Mouse (Mus musculus) megakaryocyte-erythroid progenitor cell, adult 5 weeks (primary cell): ENCODE data around the gene Cd40lg. TPM values are rescaled to one million over a fixed set of nuclear protein-coding genes. Genes with fewer than 3 reads are reported as not detected.

ENCODE experiments used
- polyA plus RNA-seq: library from polyadenylated mRNA; stranded (reverse); fragments of >175 nt; gene quantifications from 2 replicates; pipeline ENCODE4 v1.2.3, GENCODE M21; 2012

Cd40lg gene
- polyA plus RNA-seq, result not detected in 2 replicates

GRCm38 (mm10) chrX:57211876-57212275 lies at the start of gene Cd40lg:
Gene Cd40lg (plus strand): TSS chrX:57212143.

Other genes with a start within 250 kb of the Cd40lg start
- not detected in 2 replicates for gene Brs3, start 169.1 kb upstream of the Cd40lg start, polyA plus RNA-seq
- gene Htatsf1, start 158.6 kb upstream of the Cd40lg start, polyA plus RNA-seq, result 18.4 and 25.8 TPM in 2 replicates
- gene Vgll1, start 124.0 kb upstream of the Cd40lg start, polyA plus RNA-seq, result not detected in 2 replicates
- 9.0 and 10.9 TPM in 2 replicates for gene Arhgef6, start 126.6 kb downstream of the Cd40lg start, polyA plus RNA-seq
- gene Rbmx, start 180.9 kb downstream of the Cd40lg start, polyA plus RNA-seq, result 48.6 and 54.9 TPM in 2 replicates
- gene Gm364, start 197.0 kb downstream of the Cd40lg start, polyA plus RNA-seq, result not detected in 2 replicates